Mouse (Mus musculus) forebrain, embryonic 16.5 days (tissue): ENCODE measurements at regions not wholly inside any gene's neighbourhood (a gene's known extent, or its start where the extent isn't known, plus 50 kb on each side); places are given as distances from the start of the nearest gene placed in this dataset.

ENCODE experiments used
- ATAC-seq: fragments of 200-750 bp; cut with Nextera tagmentation; 2 replicates; pipeline ENCODE4 v1.8.0; 2017; ENCODE audit warnings: mild to moderate bottlenecking, moderate library complexity
- H3K27ac ChIP-seq: fragments of 300-500 bp; sonication (generic); 2 replicates; pipeline ENCODE4 v1.5.1; 2014; ENCODE audit warnings: low read length, control low read depth
- H3K27me3 ChIP-seq: fragments of 300-500 bp; sonication (generic); replicated peaks from 2 replicates; pipeline ENCODE4 v1.6.1; 2014; ENCODE audit warnings: low read length; ENCODE audit not compliant: control insufficient read depth, insufficient read depth
- H3K36me3 ChIP-seq: fragments of 300-500 bp; sonication (generic); 2 replicates; pipeline ENCODE4 v1.6.1; 2014; ENCODE audit not compliant: control insufficient read depth, insufficient read depth
- H3K4me1 ChIP-seq: fragments of 300-500 bp; sonication (generic); replicated peaks from 2 replicates; pipeline ENCODE4 v1.6.1; 2014; ENCODE audit warnings: low read length; ENCODE audit not compliant: control insufficient read depth, insufficient read depth
- H3K4me2 ChIP-seq: fragments of 300-500 bp; sonication (generic); 2 replicates; pipeline ENCODE4 v1.6.1; 2014; ENCODE audit warnings: mild to moderate bottlenecking, low read length, control low read depth
- H3K4me3 ChIP-seq: fragments of 300-500 bp; sonication (generic); replicated peaks from 2 replicates; pipeline ENCODE4 v1.5.1; 2014; ENCODE audit warnings: mild to moderate bottlenecking, low read length, control low read depth
- H3K9ac ChIP-seq: fragments of 300-500 bp; sonication (generic); replicated peaks from 2 replicates; pipeline ENCODE4 v1.6.1; 2014; ENCODE audit warnings: low read depth, low read length, control low read depth
- H3K9me3 ChIP-seq: fragments of 300-500 bp; sonication (generic); 2 replicates; pipeline ENCODE4 v1.6.1; 2016; ENCODE audit warnings: low read length; ENCODE audit not compliant: control insufficient read depth
- WGBS: fragments of 180-500 bp; shearing (Covaris S2); extraction: QIAGEN DNeasy Blood & Tissue Kit; methylation state at CpG from one replicate; pipeline ENCODE4 v1.1.7; 2014; 5-methylcytosine and 5-hydroxymethylcytosine counted together

GRCm38 (mm10) chr12:8447612-8448011 lies 52.2 kb downstream of the Rhob start:
- Histone ChIP-seq H3K4me3 (no peak overlapping the region), H3K4me1 (no peaks in the 10 kb centered on the region), H3K4me2 (no peak overlapping the region), H3K27ac (no peak overlapping the region), H3K9ac (no peak overlapping the region), H3K27me3 (no peaks in the 10 kb centered on the region), H3K36me3 (no peaks in the 10 kb centered on the region), H3K9me3 (no peaks in the 10 kb centered on the region)
- WGBS: 89% methylated on average over 9 of the region's 9 CpGs
- no peak for ATAC-seq

- Histone ChIP-seq H3K4me3 (no peak overlapping the region), H3K4me2 (no peak overlapping the region), H3K4me1 (no peaks in the 10 kb centered on the region), H3K27me3 (no peaks in the 10 kb centered on the region), H3K9me3 (no peaks in the 10 kb centered on the region), H3K36me3 (no peaks in the 10 kb centered on the region), H3K9ac (no peak overlapping the region), H3K27ac (no peak overlapping the region)
- ATAC-seq: no peak
- WGBS: 12% methylated on average over 7 of the region's 7 CpGs
These were observed 52.8 kb downstream of the Rhob start for GRCm38 (mm10) chr12:8447025-8447424.

- no peak overlapping the region for H3K4me3 ChIP-seq
These were observed 54.6 kb downstream of the Rhob start for GRCm38 (mm10) chr12:8444975-8445853.

GRCm38 (mm10) chr12:8443917-8444453 lies 55.8 kb downstream of the Rhob start:
- Histone ChIP-seq H3K27me3 (no peaks in the 10 kb centered on the region), H3K9me3 (no peaks in the 10 kb centered on the region), H3K4me3 (no peak overlapping the region), H3K9ac (no peak overlapping the region), H3K27ac (no peak overlapping the region), H3K4me2 (no peak overlapping the region), H3K36me3 (no peaks in the 10 kb centered on the region), H3K4me1 (no peaks in the 10 kb centered on the region)
- 80% methylated on average over 4 of the region's 4 CpGs for WGBS
- ATAC-seq: no peak

More at GRCm38 (mm10) chr12:8444975-8445853, 54.6 kb downstream of the Rhob start:
- H3K36me3 ChIP-seq: no peaks in the 10 kb centered on the region
- no peaks in the 10 kb centered on the region for H3K27me3 ChIP-seq
- no peak overlapping the region for H3K27ac ChIP-seq
- ATAC-seq: no peak
- no peaks in the 10 kb centered on the region for H3K9me3 ChIP-seq
- no peak overlapping the region for H3K4me2 ChIP-seq
- no peak overlapping the region for H3K9ac ChIP-seq
- WGBS: 80% methylated on average over 13 of the region's 13 CpGs
- no peaks in the 10 kb centered on the region for H3K4me1 ChIP-seq

GRCm38 (mm10) chr12:8443253-8443661 lies 56.6 kb downstream of the Rhob start:
- Histone ChIP-seq H3K27me3 (no peaks in the 10 kb centered on the region), H3K4me2 (no peak overlapping the region), H3K27ac (no peak overlapping the region), H3K9me3 (no peaks in the 10 kb centered on the region), H3K9ac (no peak overlapping the region), H3K36me3 (no peaks in the 10 kb centered on the region), H3K4me1 (no peaks in the 10 kb centered on the region), H3K4me3 (no peak overlapping the region)
- ATAC-seq: no peak
- 90% methylated on average over 4 of the region's 4 CpGs for WGBS

GRCm38 (mm10) chr12:8441275-8441674 lies 58.5 kb downstream of the Rhob start:
- WGBS: 92% methylated on average over 4 of the region's 4 CpGs
- H3K4me3 ChIP-seq: no peak overlapping the region
- ATAC-seq: no peak

GRCm38 (mm10) chr12:8440373-8440772 lies 59.4 kb downstream of the Rhob start:
- Histone ChIP-seq H3K4me3 (no peak overlapping the region), H3K27me3 (no peaks in the 10 kb centered on the region), H3K4me1 (no peaks in the 10 kb centered on the region), H3K9ac (no peak overlapping the region), H3K36me3 (no peaks in the 10 kb centered on the region), H3K27ac (no peak overlapping the region), H3K4me2 (no peak overlapping the region), H3K9me3 (no peaks in the 10 kb centered on the region)
- WGBS: 89% methylated on average over 3 of the region's 3 CpGs
- no peak for ATAC-seq

More at GRCm38 (mm10) chr12:8441275-8441674, 58.5 kb downstream of the Rhob start:
- H3K27me3 ChIP-seq: no peaks in the 10 kb centered on the region
- H3K9ac ChIP-seq: no peak overlapping the region
- no peaks in the 10 kb centered on the region for H3K9me3 ChIP-seq
- no peak overlapping the region for H3K4me2 ChIP-seq
- H3K36me3 ChIP-seq: no peaks in the 10 kb centered on the region
- H3K27ac ChIP-seq: no peak overlapping the region
- H3K4me1 ChIP-seq: no peaks in the 10 kb centered on the region

GRCm38 (mm10) chr12:8439957-8440356 lies 59.9 kb downstream of the Rhob start:
- no peak overlapping the region for H3K4me3 ChIP-seq
- H3K9me3 ChIP-seq: no peaks in the 10 kb centered on the region
- H3K4me1 ChIP-seq: no peaks in the 10 kb centered on the region
- WGBS: 93% methylated on average over 3 of the region's 3 CpGs
- H3K27ac ChIP-seq: no peak overlapping the region
- no peak overlapping the region for H3K9ac ChIP-seq
- no peaks in the 10 kb centered on the region for H3K27me3 ChIP-seq
- ATAC-seq: no peak
- no peaks in the 10 kb centered on the region for H3K36me3 ChIP-seq
- no peak overlapping the region for H3K4me2 ChIP-seq

- H3K27ac ChIP-seq: no peak overlapping the region
- WGBS: 72% methylated on average over 4 of the region's 4 CpGs
- H3K9ac ChIP-seq: no peak overlapping the region
- no peaks in the 10 kb centered on the region for H3K9me3 ChIP-seq
- H3K27me3 ChIP-seq: no peaks in the 10 kb centered on the region
- no peak overlapping the region for H3K4me2 ChIP-seq
- no peak for ATAC-seq
- no peaks in the 10 kb centered on the region for H3K4me1 ChIP-seq
- H3K36me3 ChIP-seq: no peaks in the 10 kb centered on the region
- H3K4me3 ChIP-seq: no peak overlapping the region
These were observed 60.3 kb downstream of the Rhob start for GRCm38 (mm10) chr12:8439486-8439885.
